Mouse (Mus musculus) CH12.LX (cell line): ENCODE data around the gene Agap3.

ENCODE experiments used
- CHD2 ChIP-seq: IDR thresholded peaks from 2 replicates; pipeline ENCODE4 v1.6.1; 2011; ENCODE audit warnings: low read length, improper control_type of control experiment
- CTCF ChIP-seq, 2 experiments: IDR thresholded peaks in 1 of 2; conservative IDR thresholded peaks in 1 of 2; 2 replicates each; pipeline ENCODE4 v1.5.1; 2011 to 2012; ENCODE audit warnings: low read depth in 2 of 2, low read length in 2 of 2, improper control_type of control experiment in 1 of 2, inconsistent platforms in 1 of 2, mild to moderate bottlenecking in 1 of 2, moderate library complexity in 1 of 2
- HCFC1 ChIP-seq: IDR thresholded peaks from 2 replicates; pipeline ENCODE4 v1.6.1; 2012; ENCODE audit warnings: low read depth, mild to moderate bottlenecking, inconsistent platforms, low read length, improper control_type of control experiment
- POLR2A ChIP-seq: IDR thresholded peaks from 2 replicates; pipeline ENCODE4 v1.6.1; 2011; ENCODE audit warnings: low read depth, mild to moderate bottlenecking, improper control_type of control experiment, low read length

DNA sequence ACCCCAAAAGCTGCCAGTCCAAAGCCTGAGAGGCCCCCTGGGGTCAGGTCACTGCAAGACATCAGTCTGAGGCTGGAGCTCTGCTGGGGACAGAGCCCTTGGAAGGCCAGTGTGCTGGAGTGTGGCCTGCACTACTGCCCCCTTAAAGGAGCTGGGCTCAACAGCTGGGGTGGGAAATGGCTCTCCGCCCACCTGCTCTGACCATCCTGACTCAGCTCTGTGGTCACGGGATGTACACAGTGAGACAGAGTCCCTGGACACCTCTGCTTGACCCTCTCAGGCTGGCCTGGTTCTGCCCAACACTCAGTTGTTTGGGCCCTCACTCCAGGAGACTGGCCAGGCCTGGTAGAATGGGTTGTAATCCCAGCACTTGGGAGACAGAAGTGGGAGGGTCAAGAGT is 42.5 kb upstream of the Agap3 start:
- TF ChIP-seq CTCF (conservative IDR thresholded peaks at IDR 0.05 in 1 of 2, IDR thresholded peaks at IDR 0.05 in 1 of 2; ENCODE audit: low read depth in 2 of 2, low read length in 2 of 2) (no peak), HCFC1 (no peak), CHD2 (no peak), POLR2A (no peak)
